13 mouse cellular contexts compared by ENCODE assay signal in the genomic region with DNA sequence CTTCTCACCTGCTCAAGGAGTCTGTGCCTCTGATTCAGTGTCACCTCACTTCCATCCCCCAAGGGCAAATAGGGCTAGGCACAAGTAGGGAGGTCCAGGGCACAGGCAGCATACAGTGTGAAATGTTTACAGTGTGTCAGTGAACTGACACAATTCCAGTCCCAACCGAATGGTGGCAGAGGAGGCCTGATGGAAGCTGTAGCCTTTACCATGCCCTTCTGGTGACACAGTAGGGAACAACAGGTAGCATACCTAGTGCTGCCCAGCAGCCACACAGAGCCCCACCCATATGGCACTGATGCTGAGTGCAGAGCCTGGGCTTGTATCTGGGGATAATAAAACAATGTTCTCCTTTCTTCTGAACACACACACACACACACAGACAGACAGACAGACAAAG.
DNase-seq lines count a peak whose midpoint lies in the region; ATAC-seq lines count a peak whose summit lies in the region.
"Had no signal": no experiment of that assay in that cellular context is flagged by ENCODE, and none has a peak within 500 bp of the region (broad histone marks: within the 10 kb centered on the region; RNA-seq: fewer than 3 reads in every experiment).

No protein-coding gene starts in this region.

- no peaks in the 10 kb centered on the region for H3K36me3 ChIP-seq in hindbrain, embryonic 13.5 days
- H3K36me3 ChIP-seq in hindbrain, embryonic 16.5 days (ENCODE audit: control insufficient read depth, insufficient read depth, low read length), result no peaks in the 10 kb centered on the region
- H3K36me3 ChIP-seq: embryonic facial prominence, embryonic 12.5 days; lung, embryonic 15.5 days had no signal

- H3K27me3 ChIP-seq in hindbrain, embryonic 13.5 days, result no peaks in the 10 kb centered on the region
- no peaks in the 10 kb centered on the region for H3K27me3 ChIP-seq in hindbrain, embryonic 16.5 days (replicated peaks; ENCODE audit: control insufficient read depth, insufficient read depth, low read length)
- H3K27me3 ChIP-seq: embryonic facial prominence, embryonic 12.5 days; lung, embryonic 15.5 days had no signal

- 57% methylated on average over 1 of the region's 1 CpGs for WGBS in hindbrain, embryonic 13.5 days
- WGBS in hindbrain, embryonic 16.5 days, result 44% methylated on average over 1 of the region's 1 CpGs

- H3K4me1 ChIP-seq in hindbrain, embryonic 13.5 days (replicated peaks), result no peaks in the 10 kb centered on the region
- H3K4me1 ChIP-seq in hindbrain, embryonic 16.5 days (ENCODE audit: control insufficient read depth, insufficient read depth, low read depth, low read length), result no peaks in the 10 kb centered on the region
- H3K4me1 ChIP-seq: embryonic facial prominence, embryonic 12.5 days; lung, embryonic 15.5 days had no signal

- DNase-seq in lung, adult 18-20 months, result peak; percentile 10 to 16
- DNase-seq in lung, postnatal 4 days, result no peak
- peak; percentile 60 for DNase-seq in cerebellum, adult 9-11 months
- peak; percentile 30 for DNase-seq in lung, postnatal 36 days
- DNase-seq in ovary, adult 18-20 months (ENCODE audit: low spot score), result no peak
- DNase-seq in urinary bladder, postnatal 10 days (ENCODE audit: low spot score), result no peak
- DNase-seq: left cerebral cortex, postnatal 4 days; right cerebral cortex, postnatal 4 days had no signal

- H3K9me3 ChIP-seq in hindbrain, embryonic 13.5 days, result no peaks in the 10 kb centered on the region
- H3K9me3 ChIP-seq in hindbrain, embryonic 16.5 days (ENCODE audit: control insufficient read depth, low read length), result no peaks in the 10 kb centered on the region
- H3K9me3 ChIP-seq: embryonic facial prominence, embryonic 12.5 days; lung, embryonic 15.5 days had no signal

- H3K4me2 ChIP-seq in hindbrain, embryonic 13.5 days, result no peak overlapping the region
- H3K4me2 ChIP-seq in hindbrain, embryonic 16.5 days (ENCODE audit: low read length), result no peak overlapping the region
- H3K4me2 ChIP-seq: embryonic facial prominence, embryonic 12.5 days; heart, embryonic 11.5 days; lung, embryonic 15.5 days had no signal

- H3K27ac ChIP-seq in hindbrain, embryonic 13.5 days, result no peak overlapping the region
- no peak overlapping the region for H3K27ac ChIP-seq in hindbrain, embryonic 16.5 days (ENCODE audit: low read depth, low read length)
- H3K27ac ChIP-seq: embryonic facial prominence, embryonic 12.5 days; lung, embryonic 15.5 days had no signal

- H3K9ac ChIP-seq in hindbrain, embryonic 13.5 days, result no peak overlapping the region
- H3K9ac ChIP-seq in hindbrain, embryonic 16.5 days (ENCODE audit: low read depth, low read length), result no peak overlapping the region
- H3K9ac ChIP-seq: embryonic facial prominence, embryonic 12.5 days; lung, embryonic 15.5 days had no signal

- no peak overlapping the region for H3K4me3 ChIP-seq in hindbrain, embryonic 13.5 days
- no peak overlapping the region for H3K4me3 ChIP-seq in hindbrain, embryonic 16.5 days (ENCODE audit: low read length)
- H3K4me3 ChIP-seq: embryonic facial prominence, embryonic 12.5 days; lung, embryonic 15.5 days had no signal

- 0 out of 2 replicates have a peak, but pooled peaks have one; percentile 24 for ATAC-seq in hindbrain, embryonic 13.5 days (ENCODE audit: low FRiP score)
- ATAC-seq in hindbrain, embryonic 16.5 days, result no peak

Comparison
In these comparisons a context has a peak if more than half of its experiments do, and no peak if none do; other contexts are left out.
1. DNase-seq: peak in lung, adult 18-20 months (2 of 2), cerebellum, adult 9-11 months (single experiment) and lung, postnatal 36 days (single experiment); none in lung, postnatal 4 days (0 of 2), ovary, adult 18-20 months (single experiment) and urinary bladder, postnatal 10 days (single experiment).